15 mouse cellular contexts compared by ENCODE assay signal in the genomic region with DNA sequence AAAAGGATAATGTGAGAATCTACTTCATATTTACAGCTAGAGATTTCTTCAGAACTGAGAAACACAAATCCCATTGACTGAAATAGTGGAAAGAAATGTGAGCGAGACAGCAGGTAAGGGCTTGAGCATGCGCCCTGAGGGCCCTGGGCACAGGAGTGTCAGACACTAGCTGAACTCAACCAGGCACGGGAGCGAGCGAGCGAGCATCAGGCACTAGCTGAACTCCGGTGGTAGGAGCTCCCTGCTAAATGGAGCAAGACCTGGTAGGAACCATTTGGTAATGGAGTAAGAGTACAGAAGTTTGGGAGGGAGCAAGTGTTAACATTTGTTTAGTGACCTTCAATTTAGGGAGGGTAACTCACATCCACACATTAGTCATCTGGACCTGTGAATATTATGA.
DNase-seq lines count a peak whose midpoint lies in the region; ATAC-seq and TF ChIP-seq lines count a peak whose summit lies in the region.
"Had no signal": no experiment of that assay in that cellular context is flagged by ENCODE, and none has a peak within 500 bp of the region (broad histone marks: within the 10 kb centered on the region; RNA-seq: fewer than 3 reads in every experiment).

No protein-coding gene starts in this region.

- no peak for TF ChIP-seq CTCF in stomach, postnatal 0 days (IDR thresholded peaks at IDR 0.05; ENCODE audit: low read depth)

- H3K27ac ChIP-seq in heart, embryonic 14.5 days (replicated peaks in 1 of 2; ENCODE audit: control insufficient read depth in 1 of 2, insufficient read depth in 1 of 2, low read depth in 2 of 2, low read length in 2 of 2): no peak overlapping the region
- no peak overlapping the region for H3K27ac ChIP-seq in liver, embryonic 16.5 days (ENCODE audit: low read length)
- H3K27ac ChIP-seq in liver, embryonic 11.5 days (ENCODE audit: low read depth, low read length): no peak overlapping the region
- H3K27ac ChIP-seq in limb, embryonic 15.5 days: no peak overlapping the region
- no peak overlapping the region for H3K27ac ChIP-seq in stomach, postnatal 0 days (replicated peaks)
- H3K27ac ChIP-seq: hindbrain, embryonic 15.5 days; neural tube, embryonic 13.5 days had no signal

- H3K9me3 ChIP-seq in heart, embryonic 14.5 days (ENCODE audit: control insufficient read depth, low read length): no peaks in the 10 kb centered on the region
- no peaks in the 10 kb centered on the region for H3K9me3 ChIP-seq in liver, embryonic 16.5 days (replicated peaks; ENCODE audit: control insufficient read depth, low read length)
- no peaks in the 10 kb centered on the region for H3K9me3 ChIP-seq in liver, embryonic 11.5 days (ENCODE audit: control insufficient read depth, low read length)
- H3K9me3 ChIP-seq in limb, embryonic 15.5 days: no peaks in the 10 kb centered on the region
- no peaks in the 10 kb centered on the region for H3K9me3 ChIP-seq in stomach, postnatal 0 days (ENCODE audit: control insufficient read depth, low read length)
- H3K9me3 ChIP-seq: hindbrain, embryonic 15.5 days; neural tube, embryonic 13.5 days had no signal

- DNase-seq in heart, postnatal 4 days: no peak
- no peak for DNase-seq in liver, embryonic 11.5 days (ENCODE audit: low spot score)
- peak; percentile 19 for DNase-seq in embryo, embryonic 9.5 days (ENCODE audit: extremely low spot score)
- DNase-seq in stomach, postnatal 0 days (ENCODE audit: low spot score): no peak
- DNase-seq: cerebellum, postnatal 36 days; gastrocnemius, postnatal 10 days; midbrain, embryonic 14.5 days; right cerebral cortex, postnatal 25 days; thymus, postnatal 25 days had no signal

- no peak for ATAC-seq in heart, embryonic 14.5 days (ENCODE audit: insufficient number of reproducible peaks, insufficient read depth, low FRiP score, low read depth)
- no peak for ATAC-seq in liver, embryonic 16.5 days (ENCODE audit: low read depth)
- no peak for ATAC-seq in liver, embryonic 11.5 days (replicated peaks; ENCODE audit: low FRiP score)
- ATAC-seq in limb, embryonic 15.5 days (ENCODE audit: insufficient number of reproducible peaks, low FRiP score, low TSS enrichment, low read depth): no peak
- ATAC-seq in stomach, postnatal 0 days (ENCODE audit: low FRiP score, low TSS enrichment): no peak
- no peak for ATAC-seq in frontal cortex, adult (ENCODE audit: low TSS enrichment)

- H3K27me3 ChIP-seq in heart, embryonic 14.5 days (ENCODE audit: control insufficient read depth, insufficient read depth, low read length): no peaks in the 10 kb centered on the region
- H3K27me3 ChIP-seq in liver, embryonic 16.5 days (ENCODE audit: control insufficient read depth, insufficient read depth, low read depth, low read length): no peaks in the 10 kb centered on the region
- no peaks in the 10 kb centered on the region for H3K27me3 ChIP-seq in liver, embryonic 11.5 days (replicated peaks; ENCODE audit: control insufficient read depth, insufficient read depth, low read length)
- no peaks in the 10 kb centered on the region for H3K27me3 ChIP-seq in limb, embryonic 15.5 days
- no peaks in the 10 kb centered on the region for H3K27me3 ChIP-seq in stomach, postnatal 0 days (ENCODE audit: control insufficient read depth, insufficient read depth, low read length)
- H3K27me3 ChIP-seq: hindbrain, embryonic 15.5 days; neural tube, embryonic 13.5 days had no signal

- H3K4me3 ChIP-seq in heart, embryonic 14.5 days (ENCODE audit: control insufficient read depth in 1 of 2, insufficient read depth in 1 of 2, low read depth in 1 of 2, low read length in 2 of 2): no peak overlapping the region
- no peak overlapping the region for H3K4me3 ChIP-seq in liver, embryonic 16.5 days (ENCODE audit: low read depth, low read length)
- no peak overlapping the region for H3K4me3 ChIP-seq in liver, embryonic 11.5 days (ENCODE audit: low read depth, low read length)
- H3K4me3 ChIP-seq in limb, embryonic 15.5 days: no peak overlapping the region
- H3K4me3 ChIP-seq in stomach, postnatal 0 days (ENCODE audit: low read depth, low read length): no peak overlapping the region
- H3K4me3 ChIP-seq: hindbrain, embryonic 15.5 days; neural tube, embryonic 13.5 days had no signal

- no peak for TF ChIP-seq EP300 in stomach, postnatal 0 days (optimal IDR thresholded peaks at IDR 0.05)

- no peaks in the 10 kb centered on the region for H3K36me3 ChIP-seq in heart, embryonic 14.5 days (ENCODE audit: control insufficient read depth, insufficient read depth, low read length)
- H3K36me3 ChIP-seq in liver, embryonic 16.5 days (ENCODE audit: control insufficient read depth, insufficient read depth): no peaks in the 10 kb centered on the region
- H3K36me3 ChIP-seq in liver, embryonic 11.5 days (ENCODE audit: control insufficient read depth, insufficient read depth, low read length): no peaks in the 10 kb centered on the region
- H3K36me3 ChIP-seq in limb, embryonic 15.5 days: no peaks in the 10 kb centered on the region
- H3K36me3 ChIP-seq in stomach, postnatal 0 days (ENCODE audit: control insufficient read depth, insufficient read depth, low read length): no peaks in the 10 kb centered on the region
- H3K36me3 ChIP-seq: hindbrain, embryonic 15.5 days; neural tube, embryonic 13.5 days had no signal

- H3K9ac ChIP-seq in heart, embryonic 14.5 days (ENCODE audit: low read length): no peak overlapping the region
- no peak overlapping the region for H3K9ac ChIP-seq in liver, embryonic 16.5 days (ENCODE audit: low read depth, low read length)
- H3K9ac ChIP-seq in liver, embryonic 11.5 days (ENCODE audit: low read depth, low read length): no peak overlapping the region
- H3K9ac ChIP-seq in limb, embryonic 15.5 days: no peak overlapping the region
- no peak overlapping the region for H3K9ac ChIP-seq in stomach, postnatal 0 days (ENCODE audit: low read length)
- H3K9ac ChIP-seq: hindbrain, embryonic 15.5 days; neural tube, embryonic 13.5 days had no signal

- H3K4me2 ChIP-seq in heart, embryonic 14.5 days (ENCODE audit: low read length): peak overlapping the region; percentile 56; the same call in 1 of the 2 replicates
- H3K4me2 ChIP-seq in liver, embryonic 16.5 days (ENCODE audit: low read depth, low read length): 0 out of 2 replicates have a peak overlapping the region, but pooled peaks have one; percentile 38
- no peak overlapping the region for H3K4me2 ChIP-seq in liver, embryonic 11.5 days
- H3K4me2 ChIP-seq in limb, embryonic 15.5 days: 0 out of 2 replicates have a peak overlapping the region, but pooled peaks have one; percentile 17
- H3K4me2 ChIP-seq in stomach, postnatal 0 days (replicated peaks; ENCODE audit: low read depth): no peak overlapping the region
- H3K4me2 ChIP-seq: hindbrain, embryonic 15.5 days had no signal

- 83% methylated on average over 7 of the region's 7 CpGs for WGBS in heart, embryonic 14.5 days
- 66% methylated on average over 7 of the region's 7 CpGs for WGBS in liver, embryonic 16.5 days (ENCODE audit: insufficient replicate concordance)
- WGBS in liver, embryonic 11.5 days: 85% methylated on average over 7 of the region's 7 CpGs
- WGBS in limb, embryonic 15.5 days: 46% methylated on average over 7 of the region's 7 CpGs
- WGBS in stomach, postnatal 0 days: 84% methylated on average over 7 of the region's 7 CpGs

- H3K4me1 ChIP-seq in heart, embryonic 14.5 days (ENCODE audit: control insufficient read depth in 2 of 2, insufficient read depth in 2 of 2, low read length in 2 of 2): peaks cover 2 to 5% of the 10 kb centered on the region in 2 experiments; a peak in 2 of 4 replicates
- no peaks in the 10 kb centered on the region for H3K4me1 ChIP-seq in liver, embryonic 16.5 days (ENCODE audit: control insufficient read depth, low read depth, low read length)
- no peaks in the 10 kb centered on the region; the same call in 1 of the 2 replicates for H3K4me1 ChIP-seq in liver, embryonic 11.5 days (replicated peaks; ENCODE audit: control insufficient read depth, insufficient read depth, low read length)
- H3K4me1 ChIP-seq in limb, embryonic 15.5 days: peaks cover 14% of the 10 kb centered on the region
- H3K4me1 ChIP-seq in stomach, postnatal 0 days (replicated peaks; ENCODE audit: control insufficient read depth, insufficient read depth): no peaks in the 10 kb centered on the region
- H3K4me1 ChIP-seq: hindbrain, embryonic 15.5 days; neural tube, embryonic 13.5 days had no signal

Comparison
In these comparisons a context has a peak if more than half of its experiments do, and no peak if none do; other contexts are left out.
1. H3K4me2 ChIP-seq: peak in heart, embryonic 14.5 days (single experiment), liver, embryonic 16.5 days (single experiment) and limb, embryonic 15.5 days (single experiment); none in liver, embryonic 11.5 days (single experiment) and stomach, postnatal 0 days (single experiment).